Mouse (Mus musculus) forebrain, embryonic 16.5 days (tissue): Measurements from ENCODE around the gene Snx17. TPM values are rescaled to one million over a fixed set of nuclear protein-coding genes. Genes with fewer than 3 reads are reported as not detected.

Source experiments
- ATAC-seq: fragments of 200-750 bp; cut with Nextera tagmentation; 2 replicates; pipeline ENCODE4 v1.8.0; 2017; ENCODE audit warnings: mild to moderate bottlenecking, moderate library complexity
- H3K27ac ChIP-seq: fragments of 300-500 bp; sonication (generic); 2 replicates; pipeline ENCODE4 v1.5.1; 2014; ENCODE audit warnings: low read length, control low read depth
- H3K27me3 ChIP-seq: fragments of 300-500 bp; sonication (generic); replicated peaks from 2 replicates; pipeline ENCODE4 v1.6.1; 2014; ENCODE audit warnings: low read length; ENCODE audit not compliant: control insufficient read depth, insufficient read depth
- H3K36me3 ChIP-seq: fragments of 300-500 bp; sonication (generic); 2 replicates; pipeline ENCODE4 v1.6.1; 2014; ENCODE audit not compliant: control insufficient read depth, insufficient read depth
- H3K4me1 ChIP-seq: fragments of 300-500 bp; sonication (generic); replicated peaks from 2 replicates; pipeline ENCODE4 v1.6.1; 2014; ENCODE audit warnings: low read length; ENCODE audit not compliant: control insufficient read depth, insufficient read depth
- H3K4me2 ChIP-seq: fragments of 300-500 bp; sonication (generic); 2 replicates; pipeline ENCODE4 v1.6.1; 2014; ENCODE audit warnings: mild to moderate bottlenecking, low read length, control low read depth
- H3K4me3 ChIP-seq: fragments of 300-500 bp; sonication (generic); replicated peaks from 2 replicates; pipeline ENCODE4 v1.5.1; 2014; ENCODE audit warnings: mild to moderate bottlenecking, low read length, control low read depth
- H3K9ac ChIP-seq: fragments of 300-500 bp; sonication (generic); replicated peaks from 2 replicates; pipeline ENCODE4 v1.6.1; 2014; ENCODE audit warnings: low read depth, low read length, control low read depth
- H3K9me3 ChIP-seq: fragments of 300-500 bp; sonication (generic); 2 replicates; pipeline ENCODE4 v1.6.1; 2016; ENCODE audit warnings: low read length; ENCODE audit not compliant: control insufficient read depth
- WGBS: fragments of 180-500 bp; shearing (Covaris S2); extraction: QIAGEN DNeasy Blood & Tissue Kit; methylation state at CpG from one replicate; pipeline ENCODE4 v1.1.7; 2014; 5-methylcytosine and 5-hydroxymethylcytosine counted together
- polyA plus RNA-seq: library from polyadenylated mRNA; unstranded; fragments of >200 nt; fragmentation: Nextera tagmentation; extraction: Ambion mirVana; gene quantifications from 2 replicates; pipeline ENCODE4 v1.2.1, GENCODE M21; 2015

The Snx17 gene
- 131 and 139 TPM in 2 replicates for polyA plus RNA-seq

DNA sequence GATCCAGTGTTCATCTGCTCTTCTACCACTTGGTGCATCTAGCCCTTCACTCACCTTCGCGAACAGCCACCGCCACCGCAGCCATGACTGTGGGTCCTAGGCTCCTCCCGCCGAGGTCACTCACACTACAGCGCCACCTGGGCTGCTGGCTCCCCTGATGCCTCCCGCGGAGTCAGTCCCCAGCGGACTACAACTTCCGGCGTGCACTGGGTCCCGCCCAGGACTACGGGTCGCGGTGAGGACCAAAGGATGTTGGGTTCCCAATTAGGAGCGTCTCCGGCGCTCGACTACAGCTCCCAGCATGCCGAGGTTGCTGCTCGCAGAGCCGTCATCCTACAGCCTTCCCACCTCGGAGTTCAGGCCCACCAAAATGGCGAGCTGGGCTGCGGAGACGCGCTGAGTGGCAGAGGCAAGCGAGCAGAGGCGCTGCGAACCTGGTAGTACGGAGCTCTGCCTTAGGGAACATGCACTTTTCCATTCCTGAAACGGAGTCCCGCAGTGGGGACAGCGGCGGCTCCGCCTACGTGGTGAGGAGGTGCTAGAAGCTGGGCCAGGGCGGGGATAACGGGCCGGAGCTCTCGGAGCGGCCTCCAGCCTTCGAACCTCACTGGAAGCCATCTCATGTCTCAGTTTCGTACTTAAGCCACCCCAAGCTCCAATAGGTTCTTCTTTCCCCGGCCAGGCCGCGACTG, at the start of gene Snx17, which contains the start of gene Eif2b4:
TSS of gene Snx17 (plus strand) at position 289 of the 692 bp plus-strand sequence.
TSS of gene Eif2b4 (minus strand) at position 492 of the 692 bp plus-strand sequence.
- peak within 1 kb of the TSS; percentile 92 for H3K4me2 ChIP-seq
- H3K4me3 ChIP-seq: peak within 1 kb of the TSS; percentile 95
- H3K4me1 ChIP-seq: peaks cover 17% of the 10 kb centered on the region
- peak within 1 kb of the TSS; percentile 91 for H3K9ac ChIP-seq
- peak; percentile 98 for ATAC-seq
- H3K9me3 ChIP-seq: no peaks in the 10 kb centered on the region
- H3K36me3 ChIP-seq: peaks cover 43% of the 10 kb centered on the region
- H3K27ac ChIP-seq: peak within 1 kb of the TSS; percentile 87
- under 1% methylated on average over 48 of the region's 48 CpGs for WGBS
- H3K27me3 ChIP-seq: no peaks in the 10 kb centered on the region

- 65% methylated on average over 4 of the region's 4 CpGs for WGBS
Observed at GRCm38 (mm10) chr5:31149781-31150180, 43.2 kb upstream of the Snx17 start.

DNA sequence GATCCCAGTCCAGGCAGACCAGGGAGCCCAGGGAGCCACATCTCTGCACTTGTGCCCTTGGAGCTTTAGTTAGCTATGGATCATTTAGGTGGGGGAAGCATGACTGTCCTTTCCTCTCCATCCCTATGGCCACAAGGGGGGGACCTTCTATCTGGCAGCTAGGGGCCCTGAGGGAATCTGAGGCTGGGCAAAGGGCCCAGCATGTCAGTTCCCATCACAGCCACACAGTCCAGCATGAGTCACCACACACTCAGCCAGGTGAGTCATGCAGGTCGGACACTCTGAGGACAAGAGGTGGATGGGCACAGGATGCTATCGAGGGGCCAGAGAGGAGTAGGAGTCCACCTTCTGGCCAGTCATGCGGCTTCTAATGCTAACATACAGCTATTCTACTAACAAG, 41.3 kb upstream of the Snx17 start:
- H3K27ac ChIP-seq: no peak overlapping the region
- H3K36me3 ChIP-seq: no peaks in the 10 kb centered on the region
- peaks cover 14% of the 10 kb centered on the region for H3K4me1 ChIP-seq
- no peak overlapping the region for H3K9ac ChIP-seq
- H3K4me2 ChIP-seq: no peak overlapping the region
- H3K4me3 ChIP-seq: no peak overlapping the region
- H3K9me3 ChIP-seq: no peaks in the 10 kb centered on the region
- no peaks in the 10 kb centered on the region for H3K27me3 ChIP-seq
- WGBS: 88% methylated on average over 3 of the region's 3 CpGs
- ATAC-seq: no peak

More at GRCm38 (mm10) chr5:31149781-31150180, 43.2 kb upstream of the Snx17 start:
- Histone ChIP-seq H3K9me3 (no peaks in the 10 kb centered on the region), H3K4me1 (peaks cover 12% of the 10 kb centered on the region), H3K27me3 (no peaks in the 10 kb centered on the region), H3K4me3 (no peak overlapping the region), H3K4me2 (no peak overlapping the region), H3K27ac (no peak overlapping the region), H3K9ac (no peak overlapping the region), H3K36me3 (no peaks in the 10 kb centered on the region)
- no peak for ATAC-seq

GRCm38 (mm10) chr5:31153516-31154151, 39.4 kb upstream of the Snx17 start:
- peak; percentile 32 for ATAC-seq

GRCm38 (mm10) chr5:31154152-31154553, 38.9 kb upstream of the Snx17 start, which contains the start of gene Mpv17:
Gene Mpv17, minus strand, starts transcription at chr5:31154251.
- WGBS: 0% methylated on average over 19 of the region's 19 CpGs
- Histone ChIP-seq H3K27me3 (no peaks in the 10 kb centered on the region), H3K27ac (peak within 1 kb of the TSS; percentile 43; the same call in 1 of the 2 replicates), H3K4me3 (peak within 1 kb of the TSS; percentile 75), H3K9me3 (no peaks in the 10 kb centered on the region), H3K4me2 (peak within 1 kb of the TSS; percentile 91), H3K4me1 (peaks cover 14% of the 10 kb centered on the region), H3K36me3 (peaks cover 19% of the 10 kb centered on the region), H3K9ac (peak within 1 kb of the TSS; percentile 77)
- peak; percentile 95 for ATAC-seq

More at GRCm38 (mm10) chr5:31153516-31154151, 39.4 kb upstream of the Snx17 start:
- 32% methylated on average over 6 of the region's 6 CpGs for WGBS
- peak overlapping the region; percentile 26; the same call in 1 of the 2 replicates for H3K27ac ChIP-seq
- H3K9ac ChIP-seq: peak overlapping the region; percentile 77
- H3K4me3 ChIP-seq: peak overlapping the region; percentile 75
- H3K36me3 ChIP-seq: peaks cover 15% of the 10 kb centered on the region
- H3K27me3 ChIP-seq: no peaks in the 10 kb centered on the region
- no peaks in the 10 kb centered on the region for H3K9me3 ChIP-seq
- H3K4me1 ChIP-seq: peaks cover 14% of the 10 kb centered on the region
- H3K4me2 ChIP-seq: peak overlapping the region; percentile 91

GRCm38 (mm10) chr5:31162462-31162861, 30.6 kb upstream of the Snx17 start:
- H3K4me2 ChIP-seq: no peak overlapping the region
- H3K27me3 ChIP-seq: no peaks in the 10 kb centered on the region
- no peak overlapping the region for H3K4me3 ChIP-seq
- H3K9ac ChIP-seq: no peak overlapping the region
- H3K4me1 ChIP-seq: no peaks in the 10 kb centered on the region
- H3K9me3 ChIP-seq: no peaks in the 10 kb centered on the region
- H3K36me3 ChIP-seq: peaks cover 52% of the 10 kb centered on the region
- H3K27ac ChIP-seq: no peak overlapping the region
- ATAC-seq: no peak

DNA sequence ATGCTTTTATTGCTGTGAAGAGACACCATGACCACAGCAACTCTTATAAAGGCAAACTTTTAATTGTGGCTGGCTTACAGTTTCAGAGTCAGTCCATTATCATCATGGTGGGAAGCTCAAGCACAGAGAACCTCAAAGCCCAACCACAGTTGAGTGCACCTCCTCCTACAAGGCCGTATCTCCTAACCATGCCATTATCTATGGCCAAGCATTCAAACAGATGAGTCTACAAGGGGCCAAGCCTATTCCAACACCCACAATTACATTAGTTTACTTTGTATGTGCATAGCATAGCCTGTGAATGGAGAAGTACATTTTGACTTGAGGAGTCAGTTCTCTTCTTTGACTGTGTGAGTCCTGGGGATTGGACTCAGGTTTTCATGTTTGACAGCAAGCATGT, 28.1 kb upstream of the Snx17 start:
- peaks cover 48% of the 10 kb centered on the region for H3K36me3 ChIP-seq
- no peak overlapping the region for H3K4me3 ChIP-seq
- H3K27ac ChIP-seq: no peak overlapping the region
- no peak overlapping the region for H3K9ac ChIP-seq
- no peaks in the 10 kb centered on the region for H3K9me3 ChIP-seq
- ATAC-seq: no peak
- H3K27me3 ChIP-seq: no peaks in the 10 kb centered on the region
- WGBS: 90% methylated on average over 1 of the region's 1 CpGs
- H3K4me2 ChIP-seq: no peak overlapping the region
- H3K4me1 ChIP-seq: no peaks in the 10 kb centered on the region

GRCm38 (mm10) chr5:31168630-31169029, 24.4 kb upstream of the Snx17 start:
- Histone ChIP-seq H3K4me3 (no peak overlapping the region), H3K9ac (no peak overlapping the region), H3K9me3 (no peaks in the 10 kb centered on the region), H3K36me3 (peaks cover 61% of the 10 kb centered on the region), H3K4me1 (no peaks in the 10 kb centered on the region), H3K4me2 (no peak overlapping the region), H3K27me3 (no peaks in the 10 kb centered on the region), H3K27ac (no peak overlapping the region)
- 94% methylated on average over 4 of the region's 4 CpGs for WGBS
- ATAC-seq: no peak

GRCm38 (mm10) chr5:31179301-31179765, 13.7 kb upstream of the Snx17 start:
- Histone ChIP-seq H3K4me1 (peaks cover 12% of the 10 kb centered on the region), H3K36me3 (no peaks in the 10 kb centered on the region; the same call in 1 of the 2 replicates), H3K4me3 (peak overlapping the region; percentile 64), H3K9me3 (no peaks in the 10 kb centered on the region), H3K4me2 (peak overlapping the region; percentile 76), H3K27ac (peak overlapping the region; percentile 99), H3K9ac (peak overlapping the region; percentile 84), H3K27me3 (no peaks in the 10 kb centered on the region)
- ATAC-seq: peak; percentile 60
- under 1% methylated on average over 25 of the region's 25 CpGs for WGBS
